Mouse (Mus musculus) heart, postnatal 0 days (tissue): ENCODE measurements around the gene Hspb7. TPM values are rescaled to one million over a fixed set of nuclear protein-coding genes. Genes with fewer than 3 reads are reported as not detected.

Experiments
- ATAC-seq: fragments of 200-750 bp; cut with Nextera tagmentation; 2 replicates; pipeline ENCODE4 v1.8.0; 2017; ENCODE audit warnings: low read depth, moderate number of reproducible peaks, moderate library complexity; ENCODE audit not compliant: insufficient read depth
- DNase-seq: peaks from one replicate; pipeline ENCODE4 v3.0.0-alpha.2; 2016; ENCODE audit warnings: low spot score
- H3K27ac ChIP-seq: fragments of 300-500 bp; sonication (generic); 2 replicates; pipeline ENCODE4 v1.5.1; 2014; ENCODE audit warnings: low read depth, mild to moderate bottlenecking
- H3K27me3 ChIP-seq: fragments of 300-500 bp; sonication (generic); 2 replicates; pipeline ENCODE4 v1.6.1; 2014; ENCODE audit warnings: low read length, mixed read lengths; ENCODE audit not compliant: control insufficient read depth, insufficient read depth
- H3K36me3 ChIP-seq: fragments of 300-500 bp; sonication (generic); replicated peaks from 2 replicates; pipeline ENCODE4 v1.6.1; 2014; ENCODE audit warnings: low read length, mixed read lengths; ENCODE audit not compliant: control insufficient read depth, insufficient read depth
- H3K4me1 ChIP-seq: fragments of 300-500 bp; sonication (generic); 2 replicates; pipeline ENCODE4 v1.6.1; 2014; ENCODE audit warnings: antibody characterized with exemption; ENCODE audit not compliant: control insufficient read depth, insufficient read depth
- H3K4me2 ChIP-seq: fragments of 300-500 bp; sonication (generic); 2 replicates; pipeline ENCODE4 v1.6.1; 2014; ENCODE audit warnings: low read depth, mild to moderate bottlenecking, low read length, moderate library complexity
- H3K4me3 ChIP-seq: fragments of 300-500 bp; sonication (generic); 2 replicates; pipeline ENCODE4 v1.5.1; 2014; ENCODE audit warnings: low read depth, low read length
- H3K9ac ChIP-seq: fragments of 300-500 bp; sonication (generic); replicated peaks from 2 replicates; pipeline ENCODE4 v1.6.1; 2014; ENCODE audit warnings: low read depth, low read length, mixed read lengths
- H3K9me3 ChIP-seq: fragments of 300-500 bp; sonication (generic); replicated peaks from 2 replicates; pipeline ENCODE4 v1.6.1; 2016; ENCODE audit warnings: low read length; ENCODE audit not compliant: control insufficient read depth
- CTCF ChIP-seq: IDR thresholded peaks from 2 replicates; pipeline ENCODE4 v1.5.1; 2016; ENCODE audit warnings: antibody characterized with exemption, control low read depth, low read depth
- EP300 ChIP-seq: IDR thresholded peaks from 2 replicates; pipeline ENCODE4 v1.6.1; 2016; ENCODE audit warnings: antibody characterized with exemption, low read depth
- WGBS: fragments of 180-500 bp; shearing (Covaris S2); extraction: QIAGEN DNeasy Blood & Tissue Kit; methylation state at CpG from one replicate; pipeline ENCODE4 v1.1.7; 2014; 5-methylcytosine and 5-hydroxymethylcytosine counted together
- polyA plus RNA-seq: library from polyadenylated mRNA; unstranded; fragments of >200 nt; fragmentation: Nextera tagmentation; extraction: Ambion mirVana; gene quantifications from 2 replicates; pipeline ENCODE4 v1.2.1, GENCODE M21; 2015
- total RNA-seq: library from RNA; depleted of rRNA; stranded (reverse); fragments of >200 nt; gene quantifications from 2 replicates; pipeline ENCODE4 v1.2.3, GENCODE M21; 2014; ENCODE audit warnings: low replicate concordance

The Hspb7 gene
- total and polyA plus RNA-seq, 2 experiments from 2014 or later, result 195 to 556 TPM

DNA sequence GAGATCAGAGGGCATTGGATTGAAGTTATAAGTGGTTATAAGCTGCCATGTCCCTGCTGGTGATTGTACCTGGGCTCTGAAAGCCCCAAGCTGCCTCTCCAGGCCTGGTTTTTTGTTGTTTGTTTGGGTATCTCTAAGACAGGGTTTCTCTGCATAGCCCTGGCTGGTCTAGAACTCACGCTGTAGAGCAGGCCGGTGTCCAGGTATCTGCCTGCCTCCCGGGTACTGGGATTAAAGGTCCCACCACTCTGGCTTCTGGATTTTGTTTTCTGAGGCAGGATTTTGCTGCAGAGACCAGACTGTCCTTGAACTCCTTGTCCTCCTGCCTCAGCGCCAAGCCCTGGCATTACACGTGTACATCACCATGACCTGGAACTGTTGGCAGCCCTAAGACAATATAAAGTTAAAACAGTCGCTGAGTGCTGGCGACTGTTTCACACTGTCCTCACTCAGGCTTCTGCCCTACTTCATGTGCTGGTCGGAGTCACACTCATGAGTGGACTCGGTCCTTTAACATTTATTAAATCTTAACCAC, 31.4 kb downstream of the Hspb7 start:
- Histone ChIP-seq H3K4me1 (no peaks in the 10 kb centered on the region), H3K9me3 (no peaks in the 10 kb centered on the region), H3K27me3 (no peaks in the 10 kb centered on the region), H3K4me3 (no peak overlapping the region), H3K27ac (no peak overlapping the region), H3K36me3 (peaks cover 53% of the 10 kb centered on the region), H3K9ac (no peak overlapping the region), H3K4me2 (no peak overlapping the region)
- no peak for DNase-seq
- WGBS, result 89% methylated on average over 9 of the region's 9 CpGs
- ATAC-seq, result no peak
- TF ChIP-seq EP300 (no peak), CTCF (no peak)

DNA sequence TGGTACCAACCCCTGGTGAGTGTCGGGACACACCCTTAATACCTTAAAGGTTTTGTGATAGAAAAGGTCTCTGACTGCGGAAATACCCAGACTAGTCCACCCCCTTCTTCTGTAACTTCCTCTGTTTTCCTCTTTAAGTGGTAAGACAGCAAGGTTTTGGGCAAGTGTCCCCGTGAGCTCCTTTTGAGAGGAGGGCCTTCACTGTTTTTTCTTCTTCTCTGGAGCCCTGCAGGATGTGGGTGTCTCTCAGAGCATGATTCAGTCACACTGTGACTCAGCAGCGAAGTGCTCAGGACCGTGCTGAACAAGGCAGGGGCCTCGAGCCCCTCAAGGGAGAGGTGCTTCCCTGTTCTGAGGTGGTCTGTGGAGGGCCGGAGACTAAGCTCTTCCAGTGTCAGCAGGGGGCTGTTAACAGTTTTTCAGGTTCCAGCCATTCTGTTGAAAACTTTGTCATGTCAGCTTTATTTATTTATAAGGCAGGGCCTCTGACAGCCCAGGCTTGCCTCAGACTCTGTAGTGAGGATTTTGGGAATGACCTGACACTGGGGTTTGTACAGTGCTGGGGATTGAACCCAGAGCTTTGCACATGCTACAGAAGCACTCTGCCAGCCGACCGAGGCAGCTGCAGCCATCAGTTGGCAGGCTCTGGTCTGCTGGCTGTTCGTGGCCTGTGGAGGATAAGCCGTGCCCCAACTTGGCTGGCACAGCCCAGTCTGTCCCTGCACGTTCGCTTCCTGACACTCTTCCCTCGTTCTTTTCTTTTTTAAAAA, 34.2 kb downstream of the Hspb7 start:
- no peak for TF ChIP-seq CTCF
- TF ChIP-seq EP300, result no peak

DNA sequence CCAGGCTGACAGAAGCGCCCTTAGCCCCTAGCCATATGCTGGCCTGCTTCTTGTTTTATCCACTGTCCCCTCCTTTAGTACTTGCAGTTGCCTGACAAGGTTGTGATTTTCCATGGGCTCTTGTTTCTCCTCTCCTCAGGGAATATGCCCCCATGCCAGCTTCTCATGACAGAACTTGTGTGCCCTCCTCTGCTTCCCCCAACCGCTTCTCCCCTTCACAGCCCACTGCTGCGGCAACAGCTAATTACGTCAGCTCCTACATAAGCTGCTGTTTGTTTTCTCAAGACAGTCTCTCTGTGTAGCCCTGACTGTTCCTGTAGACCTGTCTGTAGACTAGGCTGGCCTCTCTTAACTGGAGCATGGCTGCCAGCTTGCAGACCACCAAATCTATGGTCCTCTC, 34.9 kb downstream of the Hspb7 start:
- Histone ChIP-seq H3K27me3 (no peaks in the 10 kb centered on the region), H3K36me3 (peaks cover 26% of the 10 kb centered on the region)
- no peak for DNase-seq

More for the DNA sequence above, 34.2 kb downstream of the Hspb7 start:
- Histone ChIP-seq H3K9ac (no peak overlapping the region), H3K4me3 (no peak overlapping the region), H3K9me3 (no peaks in the 10 kb centered on the region), H3K27ac (no peak overlapping the region), H3K27me3 (no peaks in the 10 kb centered on the region), H3K36me3 (peaks cover 26% of the 10 kb centered on the region), H3K4me1 (peaks cover 8% of the 10 kb centered on the region; the same call in 1 of the 2 replicates), H3K4me2 (no peak overlapping the region)
- ATAC-seq (no peak), DNase-seq (no peak)
- WGBS, result 70% methylated on average over 14 of the region's 14 CpGs

GRCm38 (mm10) chr4:141456193-141456938, 35.8 kb downstream of the Hspb7 start:
- no peaks in the 10 kb centered on the region for H3K27me3 ChIP-seq
- H3K9ac ChIP-seq, result no peak overlapping the region
- H3K4me1 ChIP-seq, result peaks cover 8% of the 10 kb centered on the region; the same call in 1 of the 2 replicates

More for the DNA sequence above, 34.9 kb downstream of the Hspb7 start:
- no peak for TF ChIP-seq CTCF
- TF ChIP-seq EP300, result no peak
- Histone ChIP-seq H3K4me2 (no peak overlapping the region), H3K9me3 (no peaks in the 10 kb centered on the region), H3K4me1 (peaks cover 8% of the 10 kb centered on the region; the same call in 1 of the 2 replicates), H3K4me3 (no peak overlapping the region), H3K9ac (no peak overlapping the region), H3K27ac (no peak overlapping the region)
- 94% methylated on average over 4 of the region's 4 CpGs for WGBS
- no peak for ATAC-seq

GRCm38 (mm10) chr4:141458236-141458635, 37.7 kb downstream of the Hspb7 start:
- H3K27ac ChIP-seq, result 0 out of 2 replicates have a peak overlapping the region, but pooled peaks have one; percentile 30
- no peaks in the 10 kb centered on the region for H3K27me3 ChIP-seq
- H3K9me3 ChIP-seq, result no peaks in the 10 kb centered on the region
- H3K9ac ChIP-seq, result no peak overlapping the region; the same call in 1 of the 2 replicates
- H3K4me2 ChIP-seq, result no peak overlapping the region
- H3K4me1 ChIP-seq, result peaks cover 8% of the 10 kb centered on the region; the same call in 1 of the 2 replicates
- H3K4me3 ChIP-seq, result no peak overlapping the region
- 23% methylated on average over 7 of the region's 7 CpGs for WGBS
- TF ChIP-seq CTCF (no peak), EP300 (no peak)
- H3K36me3 ChIP-seq, result peaks cover 25% of the 10 kb centered on the region
- peak; percentile 41 for DNase-seq
- peak; percentile 65 for ATAC-seq

More at GRCm38 (mm10) chr4:141456193-141456938, 35.8 kb downstream of the Hspb7 start:
- H3K27ac ChIP-seq, result no peak overlapping the region
- peaks cover 26% of the 10 kb centered on the region for H3K36me3 ChIP-seq
- WGBS, result 91% methylated on average over 14 of the region's 14 CpGs
- H3K4me3 ChIP-seq, result no peak overlapping the region
- H3K4me2 ChIP-seq, result no peak overlapping the region
- DNase-seq (no peak), ATAC-seq (no peak)
- no peak for TF ChIP-seq EP300
- TF ChIP-seq CTCF, result no peak
- H3K9me3 ChIP-seq, result no peaks in the 10 kb centered on the region
